Mouse (Mus musculus) embryonic facial prominence, embryonic 12.5 days (tissue): Measurements from ENCODE around the gene Olfr895. TPM values are rescaled to one million over a fixed set of nuclear protein-coding genes. Genes with fewer than 3 reads are reported as not detected.

Source experiments
- ATAC-seq: fragments of 200-750 bp; cut with Nextera tagmentation; 2 replicates; pipeline ENCODE4 v1.8.0; 2017; ENCODE audit not compliant: insufficient number of reproducible peaks, insufficient read depth, low FRiP score, low TSS enrichment
- H3K27ac ChIP-seq: fragments of 300-500 bp; sonication (generic); 2 replicates; pipeline ENCODE4 v1.5.1; 2016; ENCODE audit warnings: mild to moderate bottlenecking
- H3K27me3 ChIP-seq: fragments of 300-500 bp; sonication (generic); 2 replicates; pipeline ENCODE4 v1.6.1; 2016; ENCODE audit warnings: mild to moderate bottlenecking, moderate library complexity
- H3K36me3 ChIP-seq: fragments of 300-500 bp; sonication (generic); 2 replicates; pipeline ENCODE4 v1.6.1; 2016; ENCODE audit warnings: mild to moderate bottlenecking
- H3K4me1 ChIP-seq: fragments of 300-500 bp; sonication (generic); 2 replicates; pipeline ENCODE4 v1.6.1; 2016
- H3K4me2 ChIP-seq: fragments of 300-500 bp; sonication (generic); replicated peaks from 2 replicates; pipeline ENCODE4 v1.6.1; 2016; ENCODE audit warnings: mild to moderate bottlenecking, moderate library complexity
- H3K4me3 ChIP-seq: fragments of 300-500 bp; sonication (generic); 2 replicates; pipeline ENCODE4 v1.5.1; 2016; ENCODE audit warnings: mild to moderate bottlenecking
- H3K9ac ChIP-seq: fragments of 300-500 bp; sonication (generic); 2 replicates; pipeline ENCODE4 v1.6.1; 2016; ENCODE audit warnings: mild to moderate bottlenecking, moderate library complexity
- H3K9me3 ChIP-seq: fragments of 300-500 bp; sonication (generic); 2 replicates; pipeline ENCODE4 v1.6.1; 2016; ENCODE audit warnings: mild to moderate bottlenecking, moderate library complexity
- WGBS: fragments of 180-500 bp; shearing (Covaris S2); methylation state at CpG from one replicate; pipeline ENCODE4 v1.1.7; 2016; 5-methylcytosine and 5-hydroxymethylcytosine counted together
- polyA plus RNA-seq: library from polyadenylated mRNA; unstranded; fragments of >200 nt; fragmentation: Nextera tagmentation; extraction: Ambion mirVana; gene quantifications from 2 replicates; pipeline ENCODE4 v1.2.1, GENCODE M21; 2016

Gene Olfr895
- not detected in 2 replicates for polyA plus RNA-seq

- H3K27me3 ChIP-seq = no peaks in the 10 kb centered on the region
- H3K27ac ChIP-seq = no peak within 1 kb of the TSS
- no peak within 1 kb of the TSS for H3K9ac ChIP-seq
- H3K9me3 ChIP-seq = no peaks in the 10 kb centered on the region
- no peak for ATAC-seq
- no peaks in the 10 kb centered on the region for H3K4me1 ChIP-seq
- H3K4me3 ChIP-seq = no peak within 1 kb of the TSS
- no peaks in the 10 kb centered on the region for H3K36me3 ChIP-seq
- no peak within 1 kb of the TSS for H3K4me2 ChIP-seq
Observed at GRCm38 (mm10) chr9:38267551-38267950, at the start of gene Olfr895. TSS of gene Olfr895 (plus strand) at chr9:38267851.

- no peak within 1 kb of the TSS for H3K27ac ChIP-seq
- no peaks in the 10 kb centered on the region for H3K27me3 ChIP-seq
- ATAC-seq = no peak
- H3K4me2 ChIP-seq = no peak within 1 kb of the TSS
- H3K36me3 ChIP-seq = no peaks in the 10 kb centered on the region
- H3K4me1 ChIP-seq = no peaks in the 10 kb centered on the region
- H3K9me3 ChIP-seq = no peaks in the 10 kb centered on the region
- no peak within 1 kb of the TSS for H3K9ac ChIP-seq
- H3K4me3 ChIP-seq = no peak within 1 kb of the TSS
Observed at GRCm38 (mm10) chr9:38252474-38252873, 15.2 kb upstream of the Olfr895 start, which contains the start of gene Olfr143. TSS of gene Olfr143 (plus strand) at chr9:38252774.

- ATAC-seq = no peak
- H3K4me3 ChIP-seq = no peak within 1 kb of the TSS
- H3K27me3 ChIP-seq = no peaks in the 10 kb centered on the region
- no peak within 1 kb of the TSS for H3K4me2 ChIP-seq
- H3K27ac ChIP-seq = no peak within 1 kb of the TSS
- no peaks in the 10 kb centered on the region for H3K4me1 ChIP-seq
- H3K9ac ChIP-seq = no peak within 1 kb of the TSS
- no peaks in the 10 kb centered on the region for H3K9me3 ChIP-seq
- H3K36me3 ChIP-seq = no peaks in the 10 kb centered on the region
- 70% methylated on average over 1 of the region's 1 CpGs for WGBS
Observed at GRCm38 (mm10) chr9:38290807-38291206, 23.2 kb downstream of the Olfr895 start, which contains the start of gene Olfr896-ps1. TSS of gene Olfr896-ps1 (plus strand) at chr9:38291107.

Other genes with a start within 250 kb of the Olfr895 start
- gene Olfr883, start 242.0 kb upstream of the Olfr895 start, polyA plus RNA-seq = not detected in 2 replicates
- gene Olfr884, start 221.3 kb upstream of the Olfr895 start, polyA plus RNA-seq = not detected in 2 replicates
- not detected in 2 replicates for gene Olfr885, start 206.5 kb upstream of the Olfr895 start, polyA plus RNA-seq
- gene Olfr887, start 183.8 kb upstream of the Olfr895 start, polyA plus RNA-seq = not detected in 2 replicates
- not detected in 2 replicates for gene Olfr888, start 159.7 kb upstream of the Olfr895 start, polyA plus RNA-seq
- 0.10 TPM in 2 replicates for gene Olfr889, start 152.7 kb upstream of the Olfr895 start, polyA plus RNA-seq
- gene Olfr890, start 125.3 kb upstream of the Olfr895 start, polyA plus RNA-seq = not detected in 2 replicates
- not detected in 2 replicates for gene Olfr891, start 87.0 kb upstream of the Olfr895 start, polyA plus RNA-seq
- not detected in 2 replicates for gene Olfr893, start 59.5 kb upstream of the Olfr895 start, polyA plus RNA-seq
- not detected in 2 replicates for gene Olfr894, start 49.8 kb upstream of the Olfr895 start, polyA plus RNA-seq
- gene Olfr143, start 15.1 kb upstream of the Olfr895 start, polyA plus RNA-seq = not detected in 2 replicates
- not detected in 2 replicates for gene Olfr896-ps1, start 23.3 kb downstream of the Olfr895 start, polyA plus RNA-seq
- gene Olfr25, start 61.2 kb downstream of the Olfr895 start, polyA plus RNA-seq = not detected in 2 replicates
- not detected in 2 replicates for gene Olfr898, start 80.6 kb downstream of the Olfr895 start, polyA plus RNA-seq
- gene Olfr250, start 99.0 kb downstream of the Olfr895 start, polyA plus RNA-seq = not detected in 2 replicates
- gene Olfr251, start 109.2 kb downstream of the Olfr895 start, polyA plus RNA-seq = not detected in 2 replicates
- not detected in 2 replicates for gene Olfr147, start 133.8 kb downstream of the Olfr895 start, polyA plus RNA-seq
- gene Olfr901, start 161.6 kb downstream of the Olfr895 start, polyA plus RNA-seq = not detected in 2 replicates
- not detected in 2 replicates for gene Olfr902, start 179.8 kb downstream of the Olfr895 start, polyA plus RNA-seq
- gene Olfr904, start 195.3 kb downstream of the Olfr895 start, polyA plus RNA-seq = not detected in 2 replicates
- not detected in 2 replicates for gene Olfr905, start 203.3 kb downstream of the Olfr895 start, polyA plus RNA-seq
- not detected in 2 replicates for gene Olfr906, start 219.2 kb downstream of the Olfr895 start, polyA plus RNA-seq
- not detected in 2 replicates for gene Olfr907, start 227.9 kb downstream of the Olfr895 start, polyA plus RNA-seq